Mouse (Mus musculus): ENCODE measurements around the gene Chl1.

- peak; percentile 42; the same call in 1 of the 2 replicates for TF ChIP-seq CTCF (IDR thresholded peaks at IDR 0.05; ENCODE audit: borderline replicate concordance, extremely low read depth, insufficient read depth, insufficient read length)
- TF ChIP-seq POLR2A (IDR thresholded peaks at IDR 0.05; ENCODE audit: borderline replicate concordance, extremely low read depth, insufficient read depth, insufficient read length, poor library complexity, severe bottlenecking), result no peak
Observed at GRCm38 (mm10) chr6:103742784-103743183, 232.4 kb downstream of the Chl1 start.

Data from brain, embryonic 14.5 days (tissue).